Mouse (Mus musculus): ENCODE measurements around the gene Rab3gap2. TPM values are rescaled to one million over a fixed set of nuclear protein-coding genes. Genes with fewer than 3 reads are reported as not detected.
"Not testable (repeated sequence)": the region's sequence is repeated elsewhere in the genome, so short reads cannot be mapped to it uniquely, and the experiment has no call there.

Gene Rab3gap2
- total RNA-seq, 2 experiments from 2014 or later, result 41.6 to 55.1 TPM

DNA sequence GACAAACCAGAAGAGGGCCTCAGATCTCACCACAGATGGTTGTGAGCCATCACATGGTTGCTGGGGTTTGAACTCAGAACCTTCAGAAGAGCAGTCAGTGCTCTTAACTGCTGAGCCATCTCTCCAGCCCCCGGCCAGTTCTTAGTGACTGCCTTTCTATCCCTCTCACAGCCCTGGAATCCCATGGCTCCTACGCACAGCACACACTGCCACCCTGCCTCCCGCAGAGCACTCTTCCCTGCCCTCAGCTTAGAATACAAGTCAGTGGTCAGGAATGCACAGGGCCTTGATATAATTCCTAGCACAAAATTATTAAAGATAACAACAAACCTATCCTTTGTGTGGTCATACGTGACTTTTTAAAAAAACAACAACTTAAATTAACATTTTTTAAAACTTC, 110.6 kb downstream of the Rab3gap2 start:
- no peak for ATAC-seq (replicated peaks; ENCODE audit: low FRiP score, low TSS enrichment, poor library complexity, severe bottlenecking)

DNA sequence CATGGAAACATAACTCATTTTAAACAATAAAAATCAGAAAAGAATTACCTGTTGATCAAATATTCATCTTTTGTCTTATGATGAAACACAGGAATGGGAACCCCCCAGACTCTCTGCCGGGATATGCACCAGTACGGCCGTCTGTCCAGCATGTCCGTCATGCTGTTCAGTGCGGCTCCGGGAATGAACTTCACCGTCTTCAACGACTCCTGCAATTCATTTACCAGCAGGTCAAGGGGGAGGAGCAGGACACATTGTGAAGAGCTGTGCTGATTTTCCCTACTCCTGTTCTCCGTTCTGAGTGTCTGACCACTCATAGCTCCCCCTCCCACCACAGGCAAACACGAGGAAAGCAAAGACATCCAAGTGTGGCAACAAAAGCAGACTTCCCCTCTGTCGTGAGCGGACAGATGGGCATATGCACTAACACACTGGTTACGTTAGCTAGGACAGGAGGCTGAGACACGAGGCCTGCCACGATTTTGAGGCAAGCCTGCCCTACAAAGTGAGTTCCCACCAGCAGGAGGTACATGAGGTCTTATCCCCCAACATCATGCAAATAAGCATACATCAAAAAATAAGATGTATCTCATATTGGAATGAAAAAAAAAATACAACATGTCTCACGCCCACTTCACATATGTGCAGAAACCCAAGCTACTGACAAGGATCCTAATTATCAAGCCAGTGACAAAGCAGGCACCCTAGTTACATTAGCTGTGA, 112.1 kb downstream of the Rab3gap2 start:
- ATAC-seq (replicated peaks; ENCODE audit: low FRiP score, low TSS enrichment, poor library complexity, severe bottlenecking), result no peak

DNA sequence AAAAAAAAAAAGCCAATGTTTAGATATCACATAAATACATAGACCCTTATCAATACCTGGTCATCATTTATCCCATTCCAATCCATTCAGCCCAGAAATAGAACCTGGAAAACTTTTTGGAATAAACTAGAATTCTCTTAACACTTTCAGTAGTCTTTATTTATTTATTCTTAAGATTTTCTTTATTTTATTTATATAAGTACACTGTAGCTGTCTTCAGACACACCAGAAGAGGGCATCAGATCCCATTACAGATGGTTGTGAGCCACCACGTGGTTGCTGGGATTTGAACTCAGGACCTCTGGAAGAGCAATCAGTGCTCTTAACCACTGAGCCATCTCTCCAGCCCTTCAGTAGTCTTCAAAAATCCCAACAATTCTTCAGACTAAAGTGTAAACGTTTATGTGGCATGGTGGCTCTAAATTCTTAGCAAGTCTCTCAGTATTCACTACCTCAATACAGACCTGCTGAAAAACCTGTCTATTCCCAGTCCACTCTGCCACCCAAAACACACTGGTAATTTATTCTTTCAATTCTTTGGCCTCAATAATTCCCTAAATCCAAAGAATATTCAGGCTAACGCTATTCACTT, 123.9 kb downstream of the Rab3gap2 start:
- ATAC-seq (replicated peaks; ENCODE audit: low FRiP score, low TSS enrichment, poor library complexity, severe bottlenecking), result not testable (repeated sequence)

DNA sequence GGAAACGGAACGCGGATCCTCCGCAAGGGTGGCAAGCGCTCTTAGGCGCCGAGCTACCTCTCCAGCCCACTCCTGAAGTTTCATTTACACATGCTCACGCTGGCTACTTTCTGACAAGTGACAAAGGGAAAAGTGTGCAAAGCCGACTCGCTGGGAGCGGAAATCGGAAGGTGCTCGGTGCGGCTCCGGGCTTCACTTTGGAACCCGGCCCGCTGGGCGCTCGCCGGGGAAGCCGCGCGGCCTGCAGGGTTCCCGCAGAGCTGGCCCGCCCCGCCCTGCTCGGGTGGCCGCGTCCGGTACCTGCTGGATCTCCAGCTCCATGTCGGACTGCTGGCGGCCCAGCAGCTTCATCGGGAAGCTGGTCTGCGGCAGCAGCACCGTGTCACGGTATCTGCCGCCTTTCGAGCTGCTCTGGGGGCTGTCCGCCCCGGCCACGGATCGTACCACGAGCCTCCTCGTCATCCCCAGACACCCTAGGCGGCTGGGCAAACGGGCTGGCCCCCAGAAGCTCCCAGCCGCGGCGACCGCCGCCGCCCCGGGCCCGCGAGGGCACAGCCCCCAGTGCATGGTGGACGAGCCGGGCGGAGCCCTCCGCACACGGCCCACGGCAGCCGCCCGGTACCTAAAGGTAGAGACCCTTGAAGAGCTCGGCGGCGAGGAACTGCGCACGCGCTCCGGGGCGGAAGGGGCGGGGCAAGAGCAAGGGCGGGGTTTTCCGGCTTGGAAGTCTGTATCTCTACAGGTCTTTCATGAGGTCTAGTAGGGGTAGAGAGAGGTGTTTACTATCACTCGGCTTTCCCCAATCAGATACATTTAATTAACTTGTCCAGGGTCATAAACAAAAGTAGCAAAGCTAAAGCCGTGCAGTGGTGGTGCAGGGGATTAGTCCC, 125.0 kb downstream of the Rab3gap2 start, which contains the start of gene Iars2:
TSS of gene Iars2 (minus strand) at position 676 of the 890 bp plus-strand sequence.
- peak; percentile 74 for ATAC-seq (replicated peaks; ENCODE audit: low FRiP score, low TSS enrichment, poor library complexity, severe bottlenecking)

DNA sequence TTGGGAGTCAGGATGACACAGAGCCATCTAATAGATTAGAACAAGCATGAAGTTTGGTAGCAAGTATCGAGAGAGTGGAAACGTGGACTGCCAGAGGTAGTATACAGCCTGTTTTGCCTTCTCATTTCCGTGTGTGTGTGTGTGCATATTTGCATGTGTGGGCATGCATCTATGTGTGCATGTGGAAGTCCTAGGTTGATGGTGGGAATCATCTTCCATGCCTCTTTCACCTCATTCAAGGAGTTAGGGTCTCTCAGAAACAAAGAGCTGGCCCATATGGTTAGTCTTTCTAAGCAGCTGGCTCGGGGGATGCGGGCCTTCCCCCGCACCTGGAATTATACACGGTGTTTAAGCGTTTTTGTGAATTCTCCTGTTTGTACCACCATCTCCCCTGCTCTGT, 125.9 kb downstream of the Rab3gap2 start:
- ATAC-seq (replicated peaks; ENCODE audit: low FRiP score, low TSS enrichment, poor library complexity, severe bottlenecking), result no peak

DNA sequence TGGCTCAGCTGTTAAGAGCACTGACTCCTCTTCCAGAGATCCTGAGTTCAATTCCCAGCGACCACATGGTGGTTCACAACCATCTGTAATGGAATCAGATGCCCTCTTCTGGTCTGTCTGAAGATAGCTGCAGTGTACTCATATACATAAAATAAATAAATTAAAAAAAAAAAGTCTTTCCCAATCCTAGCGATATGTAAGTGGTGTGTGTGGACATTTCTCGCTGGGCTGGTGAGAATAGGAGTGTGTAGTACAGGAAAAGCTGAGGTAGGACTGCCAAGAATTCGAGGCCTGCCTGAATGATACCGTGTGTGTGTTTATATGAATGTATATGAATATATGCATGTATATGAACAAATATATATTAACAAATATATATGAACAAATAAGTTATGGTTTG, 127.4 kb downstream of the Rab3gap2 start:
- ATAC-seq (replicated peaks; ENCODE audit: low FRiP score, low TSS enrichment, poor library complexity, severe bottlenecking), result no peak

DNA sequence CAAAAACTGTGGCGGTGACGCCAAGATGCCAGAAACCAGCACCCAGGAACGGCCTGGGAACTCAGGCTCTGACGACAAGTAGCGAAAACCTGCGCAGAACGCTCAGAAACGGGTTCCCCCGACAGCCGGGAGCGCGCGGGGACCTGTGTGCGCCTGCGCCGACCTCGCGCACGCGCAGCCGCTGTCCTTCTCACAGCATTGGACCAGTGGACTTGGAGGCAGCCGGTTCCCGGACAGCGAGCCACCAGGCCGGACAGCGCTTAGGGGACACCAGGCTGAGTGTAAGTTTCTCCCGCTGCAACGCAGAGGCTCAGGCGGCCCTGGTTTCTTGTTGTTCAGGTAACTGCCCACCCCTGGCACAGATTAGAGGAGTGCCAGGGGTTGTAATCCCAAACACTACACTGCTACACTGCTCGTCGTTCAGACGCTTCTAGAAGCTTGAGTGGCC, 128.1 kb downstream of the Rab3gap2 start, which contains the start of gene Bpnt1:
TSS of gene Bpnt1 (plus strand) at position 167 of the 448 bp plus-strand sequence.
- peak; percentile 78 for ATAC-seq (replicated peaks; ENCODE audit: low FRiP score, low TSS enrichment, poor library complexity, severe bottlenecking)

DNA sequence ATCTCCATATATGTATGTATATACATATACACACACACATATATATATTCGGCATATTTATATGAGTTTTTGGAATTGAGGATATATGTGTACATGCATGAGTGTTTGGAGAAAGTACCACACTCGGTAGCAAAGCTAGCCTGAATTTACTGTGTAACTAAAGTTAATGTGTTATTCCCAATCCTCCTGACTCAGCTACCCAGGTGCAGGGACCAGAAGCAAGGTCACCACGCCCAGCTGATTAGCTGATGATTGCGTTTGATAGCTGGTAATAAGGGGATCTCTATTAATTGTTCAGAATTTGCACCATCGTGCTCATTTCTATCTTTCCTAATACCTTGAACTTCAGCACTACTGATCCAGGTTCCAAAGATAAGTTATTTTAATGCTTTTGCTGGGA, 129.7 kb downstream of the Rab3gap2 start:
- ATAC-seq (replicated peaks; ENCODE audit: low FRiP score, low TSS enrichment, poor library complexity, severe bottlenecking), result no peak

DNA sequence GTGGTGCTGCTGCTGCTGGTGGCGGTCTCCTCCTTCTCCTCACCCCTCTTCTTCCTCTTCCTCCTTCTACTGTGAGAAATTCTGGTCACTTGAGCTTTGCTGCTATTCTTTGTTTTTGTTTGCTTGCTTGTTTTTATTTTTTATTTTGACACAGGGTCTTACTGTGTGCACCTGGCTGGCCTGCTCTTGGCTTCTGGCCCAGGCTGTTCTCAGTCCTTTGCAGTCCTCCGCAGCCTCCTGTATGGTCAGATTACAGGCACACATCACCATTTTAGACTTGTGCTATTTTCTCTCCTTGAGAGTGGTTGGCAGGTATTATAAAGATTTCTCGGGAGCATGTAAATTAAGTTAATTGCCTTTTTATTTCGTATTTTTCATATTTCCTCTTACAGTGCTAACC, 130.2 kb downstream of the Rab3gap2 start:
- ATAC-seq (replicated peaks; ENCODE audit: low FRiP score, low TSS enrichment, poor library complexity, severe bottlenecking), result no peak

DNA sequence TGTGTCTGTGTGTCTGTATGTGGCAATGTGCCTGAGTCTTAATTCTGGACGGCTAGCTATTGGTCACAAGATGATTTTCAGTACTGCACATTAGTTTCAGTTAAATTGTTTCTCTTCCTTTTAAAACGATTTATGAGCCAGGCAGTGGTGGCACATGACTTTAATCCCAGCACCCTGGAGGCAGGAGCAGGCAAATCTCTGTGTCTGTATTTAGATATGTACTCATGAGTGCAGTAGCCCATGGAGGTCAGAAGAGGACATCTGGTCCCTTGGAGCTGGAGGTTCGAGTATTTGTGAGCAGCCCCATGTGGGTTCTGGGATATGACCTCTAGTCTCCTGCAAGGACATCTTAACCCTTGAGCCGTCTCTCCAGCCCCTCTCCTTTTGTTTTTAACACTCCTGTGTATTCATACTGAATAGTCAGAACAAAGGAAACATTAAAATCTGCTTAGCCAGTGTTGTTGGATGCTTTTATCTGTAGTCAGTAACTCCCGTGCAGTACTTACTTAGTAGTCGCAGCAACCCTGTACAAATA, 131.4 kb downstream of the Rab3gap2 start:
- no peak for ATAC-seq (replicated peaks; ENCODE audit: low FRiP score, low TSS enrichment, poor library complexity, severe bottlenecking)

Other genes starting within 250 kb of the Rab3gap2 start
- not detected in 2 replicates for gene Mark1, start 204.5 kb upstream of the Rab3gap2 start, total RNA-seq (2014; fragmentation: Nextera tagmentation)
- not detected in 2 replicates for gene Mark1, start 204.5 kb upstream of the Rab3gap2 start, total RNA-seq (2017)
- 46.5 and 56.5 TPM in 2 replicates for gene Iars2, start 125.3 kb downstream of the Rab3gap2 start, total RNA-seq (2014; fragmentation: Nextera tagmentation)
- 81.0 and 95.6 TPM in 2 replicates for gene Iars2, start 125.3 kb downstream of the Rab3gap2 start, total RNA-seq (2017)
- gene Bpnt1, start 128.0 kb downstream of the Rab3gap2 start, total RNA-seq (2014; fragmentation: Nextera tagmentation), result 8.0 and 10.5 TPM in 2 replicates
- gene Bpnt1, start 128.0 kb downstream of the Rab3gap2 start, total RNA-seq (2017), result 14.2 and 21.4 TPM in 2 replicates
- gene Eprs, start 158.9 kb downstream of the Rab3gap2 start, total RNA-seq (2014; fragmentation: Nextera tagmentation), result 120 and 136 TPM in 2 replicates
- gene Eprs, start 158.9 kb downstream of the Rab3gap2 start, total RNA-seq (2017), result 318 and 319 TPM in 2 replicates

All from megakaryocyte-erythroid progenitor cell, adult 5-6 weeks (primary cell).